Mouse (Mus musculus) embryonic fibroblast, embryonic 13.5 days (primary cell): ENCODE results near the gene Ptrh2. TPM values are rescaled to one million over a fixed set of nuclear protein-coding genes. Genes with fewer than 3 reads are reported as not detected.

Source experiments
- H3K27ac ChIP-seq: 2 replicates; pipeline ENCODE4 v1.5.1; 2012; ENCODE audit warnings: low read length, control low read depth, inconsistent platforms; ENCODE audit not compliant: insufficient read depth
- H3K4me1 ChIP-seq: 2 replicates; pipeline ENCODE4 v1.6.1; 2011; ENCODE audit warnings: low read length; ENCODE audit not compliant: control insufficient read depth, insufficient read depth
- H3K4me3 ChIP-seq: 2 replicates; pipeline ENCODE4 v1.5.1; 2011; ENCODE audit warnings: mild to moderate bottlenecking, control low read depth, low read length; ENCODE audit not compliant: insufficient read depth
- CTCF ChIP-seq: IDR thresholded peaks from 2 replicates; pipeline ENCODE4 v1.5.1; 2011; ENCODE audit warnings: mild to moderate bottlenecking, control low read depth, low read length, moderate library complexity, borderline replicate concordance; ENCODE audit not compliant: insufficient read depth
- POLR2A ChIP-seq: IDR thresholded peaks from 2 replicates; pipeline ENCODE4 v1.6.1; 2011; ENCODE audit warnings: low read depth, mild to moderate bottlenecking, control low read depth, low read length, moderate library complexity
- polyA plus RNA-seq: library from polyadenylated mRNA; stranded (reverse); fragments of >200 nt; gene quantifications from 2 replicates; pipeline ENCODE4 v1.2.4, GENCODE M21; 2011; ENCODE audit warnings: low read depth; ENCODE audit not compliant: missing spikeins, insufficient read length

The Ptrh2 gene
- polyA plus RNA-seq, 1 experiment, result 18.3 TPM

DNA sequence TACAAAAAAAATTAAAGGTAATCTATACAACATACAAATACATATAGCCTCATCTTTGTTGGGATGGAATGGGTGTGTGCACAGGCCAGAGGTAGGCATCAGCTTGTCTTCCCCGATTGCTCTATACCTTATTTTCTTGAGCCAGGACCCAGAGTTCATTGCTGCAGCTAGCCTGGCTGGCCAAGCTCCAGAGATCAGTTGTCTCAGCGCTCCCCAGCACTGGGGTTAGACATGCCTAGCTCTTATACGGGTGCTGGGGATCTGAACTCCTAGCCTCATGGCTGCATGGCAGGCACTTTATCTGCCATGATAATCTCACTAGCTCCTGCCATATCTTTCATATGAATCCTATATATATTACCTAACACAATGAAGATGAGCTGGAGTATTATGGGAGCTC, 15.6 kb upstream of the Ptrh2 start:
- no peaks in the 10 kb centered on the region for H3K4me1 ChIP-seq
- no peak overlapping the region for H3K27ac ChIP-seq
- TF ChIP-seq POLR2A (no peak), CTCF (no peak)
- H3K4me3 ChIP-seq, result no peak overlapping the region

DNA sequence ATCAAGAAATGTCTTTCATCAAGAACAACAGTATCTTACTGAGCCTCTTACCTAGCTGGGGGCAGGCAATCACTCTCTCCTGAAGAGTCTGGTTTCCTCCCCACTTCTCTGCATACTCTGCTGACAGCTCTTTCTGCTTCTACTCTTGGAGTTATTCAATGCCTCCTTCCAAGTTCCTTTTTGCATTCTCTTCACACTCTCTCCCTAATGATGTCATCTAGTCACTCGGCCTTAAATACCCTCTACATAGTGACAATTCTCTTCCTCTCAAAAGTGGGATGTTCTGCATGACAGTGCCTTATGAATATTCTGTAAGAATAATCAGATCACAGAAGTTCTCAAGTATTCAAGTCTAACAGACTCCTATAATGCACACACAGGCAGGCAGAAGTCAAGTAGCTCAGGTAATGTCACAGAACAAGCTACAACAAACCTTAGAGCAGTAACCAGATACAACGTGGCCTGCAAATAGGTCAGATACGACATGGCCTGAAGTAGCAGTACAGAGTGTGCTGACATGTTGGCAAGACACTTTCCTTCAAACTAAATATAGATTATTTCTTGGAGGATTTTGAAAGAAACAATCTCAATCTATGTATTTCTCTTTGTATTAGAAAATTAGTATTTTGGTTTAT, 12.6 kb upstream of the Ptrh2 start:
- no peak for TF ChIP-seq CTCF
- TF ChIP-seq POLR2A, result no peak
- Histone ChIP-seq H3K4me3 (no peak overlapping the region), H3K4me1 (no peaks in the 10 kb centered on the region), H3K27ac (no peak overlapping the region)

DNA sequence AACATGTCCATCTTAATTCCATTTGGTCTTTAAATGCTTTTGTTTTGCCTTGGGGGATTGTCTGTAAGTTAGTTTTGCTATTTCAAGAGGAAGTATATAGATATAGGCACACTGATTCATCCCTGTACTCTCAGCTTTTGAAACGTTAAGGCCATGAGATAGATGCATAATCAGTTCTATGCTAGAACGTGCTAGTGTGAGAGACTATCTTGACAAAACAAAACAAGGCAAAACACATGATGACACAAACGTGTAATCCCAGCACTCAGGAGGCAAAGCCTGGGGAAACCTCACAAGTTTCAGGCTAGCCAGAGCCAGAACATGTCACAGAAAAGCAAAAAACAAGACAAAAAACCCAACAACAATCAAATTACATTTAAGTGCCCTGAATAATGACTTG, 11.0 kb upstream of the Ptrh2 start:
- TF ChIP-seq CTCF (no peak), POLR2A (no peak)
- peak overlapping the region; percentile 16; the same call in 1 of the 2 replicates for H3K27ac ChIP-seq
- no peak overlapping the region for H3K4me3 ChIP-seq
- no peaks in the 10 kb centered on the region for H3K4me1 ChIP-seq

DNA sequence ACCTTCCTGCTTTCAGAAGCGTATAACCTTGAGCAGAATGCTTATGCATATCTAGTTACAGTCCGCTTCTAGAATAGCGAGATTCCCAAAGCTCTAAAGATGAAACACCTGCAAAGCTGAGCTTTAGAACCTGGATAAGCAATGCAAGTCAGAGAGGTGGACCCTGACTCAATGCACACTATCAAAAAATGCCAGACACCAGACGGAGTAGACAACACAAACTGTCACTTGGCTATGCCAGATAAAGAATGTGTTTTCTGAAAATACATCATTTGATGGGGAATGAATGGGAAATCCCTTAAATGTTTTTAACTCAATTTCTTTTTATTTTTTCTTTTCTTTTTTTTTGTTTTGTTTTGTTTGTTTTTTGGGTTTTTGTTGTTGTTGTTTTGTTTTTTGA, 8.3 kb upstream of the Ptrh2 start:
- TF ChIP-seq CTCF (no peak), POLR2A (no peak)
- no peak overlapping the region for H3K27ac ChIP-seq
- H3K4me3 ChIP-seq, result no peak overlapping the region
- H3K4me1 ChIP-seq, result no peaks in the 10 kb centered on the region

DNA sequence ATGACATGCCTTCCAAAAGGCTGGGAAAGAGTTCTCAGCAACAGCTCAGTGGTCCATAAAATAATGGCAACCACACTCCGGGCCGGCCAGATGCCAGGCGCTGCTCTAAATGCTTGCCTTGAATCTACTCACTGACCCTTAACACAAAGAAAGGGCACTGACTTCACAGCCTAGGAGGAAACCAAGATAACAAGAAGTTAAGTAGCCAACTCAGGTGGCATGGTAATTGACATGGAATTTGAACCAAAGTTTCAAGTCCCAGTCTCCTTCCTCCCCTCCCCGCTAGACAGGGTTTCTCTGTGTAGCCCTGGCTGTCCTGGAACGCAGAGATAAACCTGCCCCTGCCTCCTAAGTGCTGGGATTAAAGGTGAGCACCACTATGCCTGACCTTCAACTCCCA, 4.8 kb upstream of the Ptrh2 start:
- Histone ChIP-seq H3K4me3 (no peak overlapping the region), H3K27ac (no peak overlapping the region), H3K4me1 (0 out of 2 replicates have a peak, but pooled peaks cover 2% of the 10 kb centered on the region)
- no peak for TF ChIP-seq POLR2A
- no peak for TF ChIP-seq CTCF

DNA sequence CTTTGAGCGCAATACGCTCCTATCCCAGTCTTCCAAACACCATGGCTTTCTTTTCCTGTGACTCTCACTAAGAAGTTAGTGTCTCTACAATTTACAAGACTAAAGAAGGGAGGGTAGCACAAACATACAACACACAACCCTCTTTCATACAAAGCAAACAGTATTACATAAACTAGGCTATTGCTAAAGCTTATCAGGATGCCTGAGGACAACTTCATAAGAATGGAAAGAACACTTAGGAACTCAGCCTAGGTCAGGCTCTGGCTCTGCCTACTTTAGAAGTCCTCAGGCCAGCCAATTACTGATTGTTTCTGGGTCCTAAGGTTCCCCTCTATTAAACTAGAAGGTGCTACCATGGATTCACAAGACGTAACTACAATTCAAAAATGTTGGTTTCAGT, 3.1 kb upstream of the Ptrh2 start:
- no peak overlapping the region for H3K27ac ChIP-seq
- TF ChIP-seq CTCF (no peak), POLR2A (no peak)
- H3K4me3 ChIP-seq, result no peak overlapping the region
- peaks cover 3% of the 10 kb centered on the region; the same call in 1 of the 2 replicates for H3K4me1 ChIP-seq

DNA sequence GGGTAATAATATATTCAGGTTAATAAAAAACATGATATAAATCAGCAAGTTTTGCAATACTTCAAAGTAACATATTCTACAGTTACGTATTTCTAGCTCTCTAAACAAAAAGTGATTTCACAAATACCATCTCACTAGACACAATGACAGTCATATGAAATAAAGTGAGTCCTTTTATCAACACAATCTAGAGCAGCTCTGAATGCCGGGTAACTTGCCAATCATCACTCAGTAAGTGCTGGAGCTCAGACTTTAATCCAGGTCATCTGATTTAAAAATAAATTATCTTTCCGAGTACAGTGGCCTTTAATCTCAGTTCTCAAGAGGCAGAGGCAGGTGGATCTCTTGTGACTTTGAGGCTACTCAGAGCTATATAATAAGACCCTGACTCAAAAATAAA, 2.4 kb upstream of the Ptrh2 start:
- no peak overlapping the region for H3K27ac ChIP-seq
- no peak for TF ChIP-seq CTCF
- TF ChIP-seq POLR2A, result no peak
- H3K4me1 ChIP-seq, result peaks cover 6% of the 10 kb centered on the region; the same call in 1 of the 2 replicates
- no peak overlapping the region for H3K4me3 ChIP-seq

DNA sequence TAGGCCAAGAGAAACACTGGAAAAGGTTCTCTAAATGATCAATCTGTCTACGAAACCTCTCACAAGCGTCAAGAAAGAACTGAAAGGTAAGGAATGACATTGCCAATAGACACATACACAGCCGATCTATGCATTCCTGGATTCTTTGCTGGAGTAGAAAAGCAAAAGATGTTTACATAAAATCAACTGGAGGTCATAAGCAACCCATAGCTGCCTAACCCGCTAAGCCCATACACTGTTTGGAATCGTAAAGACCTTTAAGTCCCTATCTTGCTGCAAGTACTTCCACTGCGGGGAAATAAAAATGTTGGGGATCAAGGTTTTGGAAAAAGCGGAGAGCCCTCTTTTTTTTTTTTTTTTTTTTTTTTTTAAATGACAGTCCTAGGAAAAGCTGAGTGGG, 924 bp upstream of the Ptrh2 start:
- peaks cover 10% of the 10 kb centered on the region; the same call in 1 of the 2 replicates for H3K4me1 ChIP-seq
- H3K27ac ChIP-seq, result no peak overlapping the region
- TF ChIP-seq POLR2A, result no peak
- no peak for TF ChIP-seq CTCF
- peak overlapping the region; percentile 92 for H3K4me3 ChIP-seq

DNA sequence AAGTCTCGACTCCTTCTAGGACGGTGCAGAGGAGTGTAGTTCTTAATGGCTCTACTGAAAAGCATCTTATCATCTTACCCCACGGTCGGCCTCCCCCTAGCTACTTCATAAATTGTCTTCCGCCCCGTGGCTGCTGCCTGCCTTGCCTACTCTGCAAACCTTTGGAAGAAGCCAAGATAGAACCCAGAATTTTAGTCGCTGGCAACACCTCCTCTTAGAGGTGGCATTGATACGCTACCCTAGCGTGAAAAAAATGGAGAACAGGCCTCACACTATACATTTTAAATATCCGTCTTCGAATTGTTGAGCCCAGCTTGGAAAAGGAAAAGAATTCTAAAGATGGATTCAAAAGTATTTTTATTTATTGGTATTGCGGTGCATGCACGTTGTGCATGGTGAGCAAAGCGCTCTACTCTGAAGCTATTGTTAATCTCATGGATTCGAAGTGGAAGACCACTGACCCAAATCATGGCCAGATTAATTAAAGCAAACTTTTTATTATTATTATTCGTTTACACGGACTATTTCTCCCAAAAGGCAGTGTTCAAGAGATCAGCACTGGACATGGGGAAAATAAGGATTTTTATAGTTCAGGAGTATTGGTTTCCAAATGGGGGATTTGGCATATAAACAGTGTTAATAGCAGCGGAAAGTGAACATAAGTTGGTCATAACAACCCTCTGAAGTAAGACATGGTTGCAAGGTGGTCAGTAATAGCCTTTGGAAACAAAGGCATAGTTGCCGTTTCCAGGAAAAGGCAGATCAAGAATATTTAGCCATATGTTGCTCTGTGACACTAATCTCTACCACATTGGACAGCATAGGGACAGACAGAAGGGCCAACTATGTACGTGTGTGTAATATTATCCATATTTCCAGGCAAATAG, 584 bp downstream of the Ptrh2 start:
- H3K4me3 ChIP-seq, result peak overlapping the region; percentile 92
- peaks cover 10% of the 10 kb centered on the region; the same call in 1 of the 2 replicates for H3K4me1 ChIP-seq
- TF ChIP-seq POLR2A (no peak; the same call in 1 of the 2 replicates), CTCF (no peak)
- peak overlapping the region; percentile 62 for H3K27ac ChIP-seq

DNA sequence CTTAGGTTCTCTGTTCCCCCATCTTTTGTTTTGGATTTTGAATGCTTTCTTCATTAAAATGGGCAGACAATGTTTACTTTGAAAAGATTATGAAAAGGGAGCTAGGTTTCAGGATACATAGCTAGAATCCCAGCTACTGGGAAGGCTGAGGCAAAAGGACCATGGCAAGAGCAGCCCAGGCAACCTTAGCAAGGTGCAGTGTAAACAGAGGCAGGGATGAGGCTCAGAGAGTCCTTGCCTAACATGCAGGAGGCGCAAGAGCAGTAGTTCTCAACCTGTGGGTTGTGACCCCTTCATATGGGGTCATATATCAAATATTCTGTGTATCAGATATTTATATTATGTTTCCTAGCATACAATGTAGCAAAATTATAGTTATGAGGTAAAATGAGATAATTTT, 1.6 kb downstream of the Ptrh2 start:
- Histone ChIP-seq H3K4me1 (peaks cover 10% of the 10 kb centered on the region; the same call in 1 of the 2 replicates), H3K4me3 (peak overlapping the region; percentile 5; the same call in 1 of the 2 replicates), H3K27ac (no peak overlapping the region)
- no peak for TF ChIP-seq CTCF
- TF ChIP-seq POLR2A, result no peak
